Mouse (Mus musculus) ES-Bruce4 (cell line): ENCODE measurements around the gene Nup210. TPM values are rescaled to one million over a fixed set of nuclear protein-coding genes. Genes with fewer than 3 reads are reported as not detected.
A peak's percentile ranks its signal among the peaks of the same experiment; 100 is the strongest.

ENCODE experiments used
- H3K27ac ChIP-seq: 2 replicates; pipeline ENCODE4 v1.5.1; 2012; ENCODE audit warnings: low read length, inconsistent platforms; ENCODE audit not compliant: insufficient read depth
- H3K27me3 ChIP-seq: 2 replicates; pipeline ENCODE4 v1.6.1; 2012; ENCODE audit warnings: mild to moderate bottlenecking, low read length, inconsistent platforms; ENCODE audit not compliant: control insufficient read depth, poor library complexity, insufficient read depth, severe bottlenecking
- H3K36me3 ChIP-seq: 2 replicates; pipeline ENCODE4 v1.6.1; 2012; ENCODE audit warnings: inconsistent platforms, mild to moderate bottlenecking, low read length, moderate library complexity; ENCODE audit not compliant: control insufficient read depth, poor library complexity, insufficient read depth, severe bottlenecking
- H3K4me1 ChIP-seq: one replicate; pipeline ENCODE4 v1.8.1; 2011; ENCODE audit warnings: low read length; ENCODE audit not compliant: control insufficient read depth, insufficient read depth
- H3K4me3 ChIP-seq: 2 replicates; pipeline ENCODE4 v1.5.1; 2011; ENCODE audit warnings: low read depth, mild to moderate bottlenecking, low read length
- H3K9ac ChIP-seq: 2 replicates; pipeline ENCODE4 v1.6.1; 2012; ENCODE audit warnings: low read depth, mild to moderate bottlenecking, inconsistent platforms; ENCODE audit not compliant: poor library complexity, severe bottlenecking
- H3K9me3 ChIP-seq: replicated peaks from 2 replicates; pipeline ENCODE4 v1.6.1; 2012; ENCODE audit warnings: mild to moderate bottlenecking, low read length, inconsistent platforms; ENCODE audit not compliant: control insufficient read depth, poor library complexity, insufficient read depth, severe bottlenecking
- CTCF ChIP-seq: IDR thresholded peaks from one replicate; pipeline ENCODE4 v1.8.1; 2011; ENCODE audit warnings: low read depth, low read length
- EP300 ChIP-seq: IDR thresholded peaks from 2 replicates; pipeline ENCODE4 v1.6.1; 2011; ENCODE audit warnings: low read depth, low read length; ENCODE audit not compliant: insufficient read depth
- POLR2A ChIP-seq: IDR thresholded peaks from one replicate; pipeline ENCODE4 v1.8.1; 2011; ENCODE audit warnings: low read length; ENCODE audit not compliant: insufficient read depth
- polyA plus RNA-seq: library from polyadenylated mRNA; stranded (reverse); fragments of >200 nt; gene quantifications from 2 replicates; pipeline ENCODE4 v1.2.4, GENCODE M21; 2011; ENCODE audit warnings: low read depth; ENCODE audit not compliant: missing spikeins, insufficient read depth, insufficient read length

The Nup210 gene
- polyA plus RNA-seq, 1 experiment = 46.8 TPM

DNA sequence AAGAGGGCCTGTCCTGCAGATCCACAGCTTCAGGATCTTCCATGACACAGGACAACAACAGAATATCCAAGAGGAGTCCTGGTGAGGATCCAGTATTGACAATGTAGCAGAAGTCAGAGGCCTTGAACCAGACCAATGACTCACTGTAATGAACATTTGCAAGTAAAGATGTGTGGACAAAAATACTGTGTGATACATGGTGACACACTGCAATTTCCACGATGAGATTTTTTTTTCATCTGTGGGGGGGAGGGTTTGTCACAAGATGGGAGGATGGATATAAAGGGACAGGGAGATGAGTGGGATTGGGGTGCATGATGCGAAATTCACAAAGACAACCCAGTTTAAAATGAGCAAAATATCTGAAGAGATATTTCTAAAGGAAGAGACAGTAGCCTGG is 120.4 kb downstream of the Nup210 start:
- no peak for TF ChIP-seq EP300
- no peak for TF ChIP-seq CTCF
- TF ChIP-seq POLR2A = no peak
- Histone ChIP-seq H3K27me3 (no peaks in the 10 kb centered on the region), H3K4me3 (no peak overlapping the region), H3K9ac (no peak overlapping the region), H3K4me1 (no peaks in the 10 kb centered on the region), H3K36me3 (no peaks in the 10 kb centered on the region), H3K9me3 (peaks cover 5% of the 10 kb centered on the region; the same call in 1 of the 2 replicates), H3K27ac (no peak overlapping the region)

- Histone ChIP-seq H3K36me3 (no peaks in the 10 kb centered on the region), H3K27me3 (no peaks in the 10 kb centered on the region), H3K4me1 (peaks cover 2% of the 10 kb centered on the region), H3K27ac (no peak within 1 kb of the TSS), H3K9me3 (peaks cover 5% of the 10 kb centered on the region; the same call in 1 of the 2 replicates), H3K4me3 (peak within 1 kb of the TSS; percentile 83), H3K9ac (peak within 1 kb of the TSS; percentile 87)
- TF ChIP-seq EP300 (no peak), POLR2A (peak; percentile 12), CTCF (peak; percentile 32)
Measured at GRCm38 (mm10) chr6:90988648-90989317, 127.8 kb downstream of the Nup210 start, which contains the start of gene Iqsec1. Gene Iqsec1, minus strand, starts transcription at chr6:90988685.

- H3K27ac ChIP-seq = no peak overlapping the region
- H3K4me3 ChIP-seq = peak overlapping the region; percentile 77
- peaks cover under 1% of the 10 kb centered on the region; the same call in 1 of the 2 replicates for H3K9me3 ChIP-seq
- H3K27me3 ChIP-seq = no peaks in the 10 kb centered on the region
- TF ChIP-seq POLR2A (no peak), CTCF (no peak), EP300 (no peak)
- no peaks in the 10 kb centered on the region for H3K36me3 ChIP-seq
- peaks cover 2% of the 10 kb centered on the region for H3K4me1 ChIP-seq
- peak overlapping the region; percentile 87 for H3K9ac ChIP-seq
Measured at GRCm38 (mm10) chr6:90988299-90988625, 128.4 kb downstream of the Nup210 start.

GRCm38 (mm10) chr6:90987561-90988298 is 128.9 kb downstream of the Nup210 start:
- H3K9ac ChIP-seq = peak overlapping the region; percentile 87
- H3K27ac ChIP-seq = no peak overlapping the region
- H3K4me3 ChIP-seq = peak overlapping the region; percentile 77
- no peaks in the 10 kb centered on the region for H3K36me3 ChIP-seq
- no peak for TF ChIP-seq EP300
- TF ChIP-seq CTCF = no peak
- no peak for TF ChIP-seq POLR2A
- H3K9me3 ChIP-seq = no peaks in the 10 kb centered on the region
- H3K27me3 ChIP-seq = no peaks in the 10 kb centered on the region
- peaks cover 2% of the 10 kb centered on the region for H3K4me1 ChIP-seq

GRCm38 (mm10) chr6:90984101-90984500 is 132.5 kb downstream of the Nup210 start:
- Histone ChIP-seq H3K27me3 (no peaks in the 10 kb centered on the region), H3K4me3 (no peak overlapping the region), H3K4me1 (peaks cover 2% of the 10 kb centered on the region), H3K9ac (no peak overlapping the region), H3K9me3 (no peaks in the 10 kb centered on the region), H3K36me3 (no peaks in the 10 kb centered on the region), H3K27ac (no peak overlapping the region)
- TF ChIP-seq CTCF (no peak), POLR2A (no peak), EP300 (no peak)

GRCm38 (mm10) chr6:90974279-90974678 is 142.3 kb downstream of the Nup210 start:
- TF ChIP-seq POLR2A (no peak), CTCF (no peak), EP300 (no peak)

More at GRCm38 (mm10) chr6:90974279-90974678, 142.3 kb downstream of the Nup210 start:
- no peaks in the 10 kb centered on the region for H3K9me3 ChIP-seq
- H3K27ac ChIP-seq = no peak overlapping the region
- no peaks in the 10 kb centered on the region for H3K36me3 ChIP-seq
- no peak overlapping the region for H3K4me3 ChIP-seq
- H3K4me1 ChIP-seq = no peaks in the 10 kb centered on the region
- no peak overlapping the region for H3K9ac ChIP-seq
- H3K27me3 ChIP-seq = no peaks in the 10 kb centered on the region; the same call in 1 of the 2 replicates
